Mouse (Mus musculus) hindbrain, embryonic 14.5 days (tissue): ENCODE measurements around the gene Map7d1. TPM values are rescaled to one million over a fixed set of nuclear protein-coding genes. Genes with fewer than 3 reads are reported as not detected.
"Not testable (repeated sequence)": the region's sequence is repeated elsewhere in the genome, so short reads cannot be mapped to it uniquely, and the experiment has no call there.

ENCODE experiments used
- ATAC-seq: fragments of 200-750 bp; cut with Nextera tagmentation; 2 replicates; pipeline ENCODE4 v1.8.0; 2017; ENCODE audit warnings: moderate number of reproducible peaks, mild to moderate bottlenecking, moderate TSS enrichment, moderate library complexity; ENCODE audit not compliant: low FRiP score
- DNase-seq: peaks from one replicate; pipeline ENCODE4 v3.0.0-alpha.2; 2015; ENCODE audit warnings: low spot score
- H3K27ac ChIP-seq: fragments of 300-500 bp; sonication (generic); 2 replicates; pipeline ENCODE4 v1.5.1; 2014; ENCODE audit warnings: mild to moderate bottlenecking, moderate library complexity
- H3K27me3 ChIP-seq: fragments of 300-500 bp; sonication (generic); 2 replicates; pipeline ENCODE4 v1.6.1; 2014; ENCODE audit warnings: mild to moderate bottlenecking, low read length, mixed read lengths; ENCODE audit not compliant: control insufficient read depth, insufficient read depth
- H3K36me3 ChIP-seq: fragments of 300-500 bp; sonication (generic); replicated peaks from 2 replicates; pipeline ENCODE4 v1.6.1; 2014; ENCODE audit not compliant: control insufficient read depth, insufficient read depth
- H3K4me1 ChIP-seq: fragments of 300-500 bp; sonication (generic); replicated peaks from 2 replicates; pipeline ENCODE4 v1.6.1; 2014; ENCODE audit warnings: antibody characterized with exemption, low read length, mixed read lengths; ENCODE audit not compliant: control insufficient read depth, insufficient read depth
- H3K4me2 ChIP-seq: fragments of 300-500 bp; sonication (generic); replicated peaks from 2 replicates; pipeline ENCODE4 v1.6.1; 2014; ENCODE audit warnings: mild to moderate bottlenecking, moderate library complexity
- H3K4me3 ChIP-seq: fragments of 300-500 bp; sonication (generic); replicated peaks from 2 replicates; pipeline ENCODE4 v1.5.1; 2014; ENCODE audit warnings: mild to moderate bottlenecking, low read length
- H3K9ac ChIP-seq: fragments of 300-500 bp; sonication (generic); 2 replicates; pipeline ENCODE4 v1.6.1; 2014
- H3K9me3 ChIP-seq: fragments of 300-500 bp; sonication (generic); 2 replicates; pipeline ENCODE4 v1.6.1; 2016; ENCODE audit warnings: low read length; ENCODE audit not compliant: control insufficient read depth
- WGBS: fragments of 180-500 bp; shearing (Covaris S2); extraction: QIAGEN DNeasy Blood & Tissue Kit; methylation state at CpG from one replicate; pipeline ENCODE4 v1.1.7; 2014; 5-methylcytosine and 5-hydroxymethylcytosine counted together
- polyA plus RNA-seq: library from polyadenylated mRNA; unstranded; fragments of >200 nt; fragmentation: Nextera tagmentation; extraction: Ambion mirVana; gene quantifications from 2 replicates; pipeline ENCODE4 v1.2.1, GENCODE M21; 2014

The Map7d1 gene
- polyA plus RNA-seq, 1 experiment from 2014 or later: 84.2 TPM

GRCm38 (mm10) chr4:126219540-126219939 lies 36.6 kb downstream of the Map7d1 start:
- not testable (repeated sequence) for ATAC-seq, H3K4me2 ChIP-seq, H3K27me3 ChIP-seq, H3K36me3 ChIP-seq, H3K27ac ChIP-seq, H3K9ac ChIP-seq, H3K9me3 ChIP-seq, DNase-seq, H3K4me1 ChIP-seq, H3K4me3 ChIP-seq
- whole genome bisulfite sequencing: 71% methylated on average over 3 of the region's 3 CpGs

- H3K4me2 ChIP-seq: no peak overlapping the region
- H3K9me3 ChIP-seq: no peaks in the 10 kb centered on the region
- H3K4me3 ChIP-seq: no peak overlapping the region
- H3K27me3 ChIP-seq: no peaks in the 10 kb centered on the region
- H3K27ac ChIP-seq: no peak overlapping the region
- DNase-seq: no peak
- H3K4me1 ChIP-seq: no peaks in the 10 kb centered on the region
- H3K36me3 ChIP-seq: no peaks in the 10 kb centered on the region
- H3K9ac ChIP-seq: no peak overlapping the region
- 89% methylated on average over 6 of the region's 6 CpGs for WGBS
- no peak for ATAC-seq
Observed at GRCm38 (mm10) chr4:126217771-126218170, 38.4 kb downstream of the Map7d1 start.

DNA sequence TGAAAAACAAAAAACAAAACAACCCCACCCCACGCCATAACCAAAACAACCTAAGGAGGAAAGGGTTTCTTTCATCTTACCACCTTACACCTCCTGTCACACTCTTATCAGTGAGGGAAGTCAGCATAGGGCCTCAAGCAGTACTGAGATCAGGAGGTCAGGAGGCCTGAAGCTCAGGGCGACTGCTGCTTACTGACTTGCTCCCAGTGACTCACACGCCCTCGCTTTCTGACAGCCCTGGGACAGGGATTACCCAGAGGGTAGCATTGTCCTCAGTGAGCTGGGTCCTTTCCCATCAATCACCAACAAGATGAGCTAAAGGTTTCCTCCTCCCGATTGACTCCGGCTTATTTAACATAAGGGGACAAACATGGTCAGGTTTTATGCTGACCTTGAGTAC lies 49.1 kb downstream of the Map7d1 start:
- H3K9me3 ChIP-seq: no peaks in the 10 kb centered on the region
- H3K9ac ChIP-seq: no peak overlapping the region
- H3K36me3 ChIP-seq: no peaks in the 10 kb centered on the region
- 59% methylated on average over 6 of the region's 6 CpGs for WGBS
- H3K4me2 ChIP-seq: no peak overlapping the region
- DNase-seq (no peak), ATAC-seq (no peak)
- H3K4me3 ChIP-seq: no peak overlapping the region
- no peak overlapping the region for H3K27ac ChIP-seq
- no peaks in the 10 kb centered on the region for H3K27me3 ChIP-seq
- H3K4me1 ChIP-seq: peaks cover 5% of the 10 kb centered on the region; the same call in 1 of the 2 replicates

DNA sequence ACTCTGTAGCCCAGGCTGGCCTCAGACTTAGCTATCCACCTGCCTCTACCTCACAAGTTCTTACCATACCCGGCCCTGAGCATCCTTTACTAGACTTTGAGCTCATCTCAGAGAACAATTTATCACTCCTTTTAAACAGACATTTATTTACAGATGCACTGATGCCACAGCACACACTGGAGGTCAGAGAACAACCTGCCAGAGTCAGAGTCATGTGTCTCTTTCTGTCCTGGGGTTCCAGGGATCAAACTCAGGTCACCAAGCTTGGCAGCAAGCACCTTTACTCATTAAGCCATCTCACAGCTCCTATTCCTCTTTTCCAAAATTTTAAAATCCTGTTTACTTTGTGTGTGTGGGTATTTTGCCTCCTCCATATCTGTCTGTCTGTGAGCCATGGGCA lies 50.8 kb downstream of the Map7d1 start:
- DNase-seq (no peak), ATAC-seq (no peak)
- 84% methylated on average over 1 of the region's 1 CpGs for WGBS
- no peaks in the 10 kb centered on the region for H3K27me3 ChIP-seq
- peaks cover 16% of the 10 kb centered on the region for H3K4me1 ChIP-seq
- no peaks in the 10 kb centered on the region for H3K9me3 ChIP-seq
- H3K4me2 ChIP-seq: no peak overlapping the region
- no peak overlapping the region for H3K9ac ChIP-seq
- H3K36me3 ChIP-seq: peaks cover 3% of the 10 kb centered on the region; the same call in 1 of the 2 replicates
- H3K27ac ChIP-seq: no peak overlapping the region
- H3K4me3 ChIP-seq: no peak overlapping the region

GRCm38 (mm10) chr4:126204661-126205230 lies 51.4 kb downstream of the Map7d1 start:
- H3K9me3 ChIP-seq: no peaks in the 10 kb centered on the region
- H3K4me1 ChIP-seq: peaks cover 23% of the 10 kb centered on the region
- H3K4me3 ChIP-seq: no peak overlapping the region
- no peaks in the 10 kb centered on the region for H3K27me3 ChIP-seq
- H3K4me2 ChIP-seq: no peak overlapping the region
- no peak overlapping the region for H3K9ac ChIP-seq
- ATAC-seq (no peak), DNase-seq (no peak)
- WGBS: 92% methylated on average over 12 of the region's 12 CpGs
- peaks cover 5% of the 10 kb centered on the region; the same call in 1 of the 2 replicates for H3K36me3 ChIP-seq
- H3K27ac ChIP-seq: no peak overlapping the region

DNA sequence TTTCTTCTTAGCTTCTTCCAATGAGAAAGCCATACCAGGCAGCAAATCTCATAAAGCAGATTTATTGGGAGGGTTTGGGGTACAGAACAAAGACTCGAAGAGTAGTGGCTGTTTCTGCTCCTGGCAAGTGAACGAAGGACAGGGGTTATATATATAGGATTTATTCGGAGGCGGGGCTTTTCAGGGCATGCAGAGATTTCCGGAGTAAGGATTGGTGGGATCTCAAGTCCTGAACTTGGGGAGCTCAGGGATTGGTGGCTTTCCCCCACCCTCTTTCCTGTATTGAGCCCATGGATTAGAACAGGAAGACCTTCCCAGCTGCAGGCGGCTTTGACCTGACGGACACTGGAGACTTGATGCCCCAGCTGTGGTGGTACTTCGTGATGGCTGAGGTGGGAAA lies 52.1 kb downstream of the Map7d1 start:
- DNase-seq: no peak
- 84% methylated on average over 8 of the region's 8 CpGs for WGBS
- H3K4me3 ChIP-seq: no peak overlapping the region
- no peaks in the 10 kb centered on the region for H3K9me3 ChIP-seq
- no peak overlapping the region for H3K9ac ChIP-seq
- no peak overlapping the region for H3K27ac ChIP-seq
- H3K4me1 ChIP-seq: peaks cover 26% of the 10 kb centered on the region
- no peak for ATAC-seq
- H3K27me3 ChIP-seq: no peaks in the 10 kb centered on the region
- peaks cover 5% of the 10 kb centered on the region; the same call in 1 of the 2 replicates for H3K36me3 ChIP-seq
- H3K4me2 ChIP-seq: no peak overlapping the region

DNA sequence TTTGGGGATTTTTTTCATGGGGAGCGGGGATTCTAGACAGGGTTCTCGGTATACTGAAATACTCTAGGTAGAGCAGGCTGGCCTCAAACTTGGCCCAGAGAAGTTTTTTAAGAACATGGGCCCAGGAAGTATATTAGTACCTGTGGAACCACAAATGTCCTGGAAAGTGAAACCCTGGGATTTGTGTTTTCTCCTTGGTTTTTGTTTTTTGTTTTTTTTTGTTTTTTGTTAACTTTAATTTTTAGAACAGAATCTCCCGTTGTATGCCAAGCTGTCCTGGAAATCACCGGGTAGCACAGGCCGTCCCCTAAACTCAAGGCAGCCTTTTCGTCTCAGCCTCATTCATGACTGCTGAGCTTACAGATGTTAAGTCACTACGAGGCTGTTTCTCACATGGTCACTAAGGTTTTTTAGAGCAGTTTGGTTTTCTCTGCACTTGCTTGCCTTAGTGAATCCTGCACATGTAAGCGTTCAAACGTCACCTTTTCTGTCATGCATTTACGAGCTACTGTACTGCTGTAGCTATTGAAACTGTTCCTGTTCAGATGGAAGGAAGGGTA lies 52.7 kb downstream of the Map7d1 start:
- DNase-seq (no peak), ATAC-seq (no peak)
- Histone ChIP-seq H3K9me3 (no peaks in the 10 kb centered on the region), H3K9ac (peak overlapping the region; percentile 88), H3K36me3 (peaks cover 5% of the 10 kb centered on the region; the same call in 1 of the 2 replicates), H3K4me2 (peak overlapping the region; percentile 79), H3K4me3 (peak overlapping the region; percentile 84), H3K4me1 (peaks cover 28% of the 10 kb centered on the region), H3K27ac (peak overlapping the region; percentile 97), H3K27me3 (no peaks in the 10 kb centered on the region)
- WGBS: 77% methylated on average over 10 of the region's 10 CpGs

GRCm38 (mm10) chr4:126202303-126203181 lies 53.6 kb downstream of the Map7d1 start, which contains the start of gene Thrap3:
Thrap3 (minus strand) TSS chr4:126202760.
- H3K9me3 ChIP-seq: no peaks in the 10 kb centered on the region
- H3K4me2 ChIP-seq: peak within 1 kb of the TSS; percentile 79
- ATAC-seq: peak; percentile 99
- DNase-seq: peak; percentile 97
- under 1% methylated on average over 72 of the region's 75 CpGs for WGBS
- H3K36me3 ChIP-seq: peaks cover 5% of the 10 kb centered on the region; the same call in 1 of the 2 replicates
- peak within 1 kb of the TSS; percentile 97 for H3K27ac ChIP-seq
- peak within 1 kb of the TSS; percentile 88 for H3K9ac ChIP-seq
- H3K4me3 ChIP-seq: peak within 1 kb of the TSS; percentile 84
- no peaks in the 10 kb centered on the region for H3K27me3 ChIP-seq
- H3K4me1 ChIP-seq: peaks cover 28% of the 10 kb centered on the region
